Mouse (Mus musculus): Measurements from ENCODE around the gene Hps1.

Hps1 gene

GRCm38 (mm10) chr19:42753141-42753917 is 26.4 kb downstream of the Hps1 start:
- peak; percentile 59 for DNase-seq

GRCm38 (mm10) chr19:42752363-42752931 is 27.3 kb downstream of the Hps1 start, which contains the start of gene Pyroxd2:
TSS of gene Pyroxd2 (minus strand) at chr19:42752775.
- DNase-seq: peak; percentile 88

GRCm38 (mm10) chr19:42750196-42750595 is 29.6 kb downstream of the Hps1 start:
- no peak for DNase-seq

- no peak for DNase-seq
Measured at GRCm38 (mm10) chr19:42746702-42747101, 33.1 kb downstream of the Hps1 start.

GRCm38 (mm10) chr19:42745869-42746224 is 33.9 kb downstream of the Hps1 start:
- no peak for DNase-seq

GRCm38 (mm10) chr19:42745084-42745868 is 34.5 kb downstream of the Hps1 start:
- no peak for DNase-seq

GRCm38 (mm10) chr19:42744162-42744586 is 35.6 kb downstream of the Hps1 start:
- peak; percentile 69 for DNase-seq

- no peak for DNase-seq
Measured at GRCm38 (mm10) chr19:42743261-42743660, 36.5 kb downstream of the Hps1 start.

GRCm38 (mm10) chr19:42741884-42742283 is 37.9 kb downstream of the Hps1 start:
- DNase-seq: no peak

- no peak for DNase-seq
Measured at GRCm38 (mm10) chr19:42740163-42740899, 39.4 kb downstream of the Hps1 start.

- no peak for DNase-seq
Measured at GRCm38 (mm10) chr19:42739734-42740133, 40.0 kb downstream of the Hps1 start.

- DNase-seq: no peak
Measured at GRCm38 (mm10) chr19:42737753-42738152, 42.0 kb downstream of the Hps1 start.

- DNase-seq: no peak
Measured at GRCm38 (mm10) chr19:42734982-42735381, 44.8 kb downstream of the Hps1 start.

GRCm38 (mm10) chr19:42727424-42727823 is 52.4 kb downstream of the Hps1 start:
- no peak for DNase-seq

- DNase-seq: no peak
Measured at GRCm38 (mm10) chr19:42726766-42727165, 53.0 kb downstream of the Hps1 start.

- DNase-seq: no peak
Measured at GRCm38 (mm10) chr19:42725973-42726350, 53.8 kb downstream of the Hps1 start.

- peak; percentile 18 for DNase-seq
Measured at GRCm38 (mm10) chr19:42725056-42725972, 54.5 kb downstream of the Hps1 start.

- no peak for DNase-seq
Measured at GRCm38 (mm10) chr19:42723302-42723701, 56.5 kb downstream of the Hps1 start.

GRCm38 (mm10) chr19:42722500-42722899 is 57.3 kb downstream of the Hps1 start:
- DNase-seq: peak; percentile 52

GRCm38 (mm10) chr19:42718101-42718500 is 61.7 kb downstream of the Hps1 start:
- no peak for DNase-seq

GRCm38 (mm10) chr19:42717668-42718067 is 62.1 kb downstream of the Hps1 start:
- DNase-seq: no peak

GRCm38 (mm10) chr19:42716507-42716906 is 63.3 kb downstream of the Hps1 start:
- DNase-seq: no peak
